Mouse (Mus musculus) liver, postnatal 0 days (tissue): ENCODE measurements at regions not wholly inside any gene's neighbourhood (a gene's known extent, or its start where the extent isn't known, plus 50 kb on each side); places are given as distances from the start of the nearest gene placed in this dataset.

Experiments used
- ATAC-seq: fragments of 200-750 bp; cut with Nextera tagmentation; 2 replicates; pipeline ENCODE4 v1.8.0; 2017; ENCODE audit warnings: mild to moderate bottlenecking, moderate library complexity
- DNase-seq: peaks from one replicate; pipeline ENCODE4 v3.0.0-alpha.2; 2016
- H3K27ac ChIP-seq: fragments of 300-500 bp; sonication (generic); 2 replicates; pipeline ENCODE4 v1.5.1; 2014; ENCODE audit warnings: antibody characterized with exemption, moderate library complexity, mild to moderate bottlenecking, low read depth
- H3K27me3 ChIP-seq: fragments of 300-500 bp; sonication (generic); 2 replicates; pipeline ENCODE4 v1.6.1; 2014; ENCODE audit warnings: low read length, control low read depth, mixed read lengths; ENCODE audit not compliant: insufficient read depth
- H3K36me3 ChIP-seq: fragments of 300-500 bp; sonication (generic); replicated peaks from 2 replicates; pipeline ENCODE4 v1.6.1; 2014; ENCODE audit warnings: mild to moderate bottlenecking, control low read depth, low read length, moderate library complexity, mixed read lengths; ENCODE audit not compliant: insufficient read depth
- H3K4me1 ChIP-seq: fragments of 300-500 bp; sonication (generic); 2 replicates; pipeline ENCODE4 v1.6.1; 2014; ENCODE audit warnings: antibody characterized with exemption, mild to moderate bottlenecking, control low read depth; ENCODE audit not compliant: insufficient read depth
- H3K4me2 ChIP-seq: fragments of 300-500 bp; sonication (generic); 2 replicates; pipeline ENCODE4 v1.6.1; 2014; ENCODE audit warnings: low read depth, mild to moderate bottlenecking, low read length, moderate library complexity, mixed read lengths
- H3K4me3 ChIP-seq: fragments of 300-500 bp; sonication (generic); 2 replicates; pipeline ENCODE4 v1.5.1; 2014; ENCODE audit warnings: low read depth, low read length
- H3K9ac ChIP-seq: fragments of 300-500 bp; sonication (generic); replicated peaks from 2 replicates; pipeline ENCODE4 v1.6.1; 2014; ENCODE audit warnings: mild to moderate bottlenecking, moderate library complexity
- H3K9me3 ChIP-seq: fragments of 300-500 bp; sonication (generic); 2 replicates; pipeline ENCODE4 v1.6.1; 2016; ENCODE audit warnings: mild to moderate bottlenecking, control low read depth, low read length, mixed read lengths
- CTCF ChIP-seq: sonication (generic); IDR thresholded peaks from 2 replicates; pipeline ENCODE4 v1.5.1; 2016; ENCODE audit warnings: antibody characterized with exemption, low read depth
- EP300 ChIP-seq: IDR thresholded peaks from 2 replicates; pipeline ENCODE4 v1.6.1; 2016; ENCODE audit warnings: antibody characterized with exemption, low read depth, mild to moderate bottlenecking
- WGBS: fragments of 180-500 bp; shearing (Covaris S2); extraction: QIAGEN DNeasy Blood & Tissue Kit; methylation state at CpG from one replicate; pipeline ENCODE4 v1.1.7; 2014; ENCODE audit not compliant: insufficient replicate concordance; 5-methylcytosine and 5-hydroxymethylcytosine counted together

- H3K9me3 ChIP-seq = no peaks in the 10 kb centered on the region
- H3K27me3 ChIP-seq = no peaks in the 10 kb centered on the region
- 57% methylated on average over 12 of the region's 12 CpGs for WGBS
- no peak overlapping the region for H3K9ac ChIP-seq
- DNase-seq (no peak), ATAC-seq (no peak)
- H3K4me1 ChIP-seq = no peaks in the 10 kb centered on the region
- no peak overlapping the region for H3K27ac ChIP-seq
- TF ChIP-seq EP300 (no peak), CTCF (no peak)
- no peak overlapping the region for H3K4me3 ChIP-seq
- no peaks in the 10 kb centered on the region for H3K36me3 ChIP-seq
- H3K4me2 ChIP-seq = no peak overlapping the region
Observed at GRCm38 (mm10) chr17:79451141-79451860, 96.4 kb upstream of the Cdc42ep3 start.

- H3K9ac ChIP-seq = no peak overlapping the region
- DNase-seq = no peak
- ATAC-seq = no peak
- no peaks in the 10 kb centered on the region for H3K36me3 ChIP-seq
- 89% methylated on average over 1 of the region's 1 CpGs for WGBS
- no peak for TF ChIP-seq CTCF
- no peak for TF ChIP-seq EP300
- H3K27ac ChIP-seq = no peak overlapping the region
- no peaks in the 10 kb centered on the region for H3K4me1 ChIP-seq
- no peak overlapping the region for H3K4me2 ChIP-seq
- H3K9me3 ChIP-seq = no peaks in the 10 kb centered on the region
- no peaks in the 10 kb centered on the region for H3K27me3 ChIP-seq
- no peak overlapping the region for H3K4me3 ChIP-seq
Observed at GRCm38 (mm10) chr17:79453825-79454224, 98.9 kb upstream of the Cdc42ep3 start.

- no peaks in the 10 kb centered on the region for H3K27me3 ChIP-seq
- no peaks in the 10 kb centered on the region for H3K36me3 ChIP-seq
- ATAC-seq (no peak), DNase-seq (no peak)
- H3K9ac ChIP-seq = no peak overlapping the region
- no peak overlapping the region for H3K4me2 ChIP-seq
- WGBS = 55% methylated on average over 5 of the region's 5 CpGs
- no peak overlapping the region for H3K4me3 ChIP-seq
- no peaks in the 10 kb centered on the region for H3K9me3 ChIP-seq
- no peak for TF ChIP-seq EP300
- TF ChIP-seq CTCF = no peak
- H3K27ac ChIP-seq = no peak overlapping the region
- H3K4me1 ChIP-seq = no peaks in the 10 kb centered on the region
Observed at GRCm38 (mm10) chr17:79454526-79454925, 99.6 kb upstream of the Cdc42ep3 start.

GRCm38 (mm10) chr17:79455229-79455628 lies 100.3 kb upstream of the Cdc42ep3 start:
- no peaks in the 10 kb centered on the region for H3K36me3 ChIP-seq
- H3K9ac ChIP-seq = no peak overlapping the region
- no peaks in the 10 kb centered on the region for H3K9me3 ChIP-seq
- 63% methylated on average over 7 of the region's 7 CpGs for WGBS
- TF ChIP-seq EP300 = no peak
- no peak for TF ChIP-seq CTCF
- ATAC-seq (no peak), DNase-seq (no peak)
- H3K4me1 ChIP-seq = no peaks in the 10 kb centered on the region
- H3K4me2 ChIP-seq = no peak overlapping the region
- no peaks in the 10 kb centered on the region for H3K27me3 ChIP-seq
- no peak overlapping the region for H3K4me3 ChIP-seq
- no peak overlapping the region for H3K27ac ChIP-seq

- DNase-seq = no peak
- no peak for TF ChIP-seq CTCF
- no peak for TF ChIP-seq EP300
- 45% methylated on average over 5 of the region's 5 CpGs for WGBS
Observed at GRCm38 (mm10) chr17:79457636-79458035, 102.7 kb upstream of the Cdc42ep3 start.

GRCm38 (mm10) chr17:79461681-79462091 lies 106.8 kb upstream of the Cdc42ep3 start:
- Histone ChIP-seq H3K36me3 (no peaks in the 10 kb centered on the region), H3K4me1 (no peaks in the 10 kb centered on the region), H3K9ac (no peak overlapping the region), H3K4me3 (no peak overlapping the region), H3K27me3 (no peaks in the 10 kb centered on the region), H3K4me2 (no peak overlapping the region), H3K27ac (no peak overlapping the region), H3K9me3 (no peaks in the 10 kb centered on the region)
- 56% methylated on average over 3 of the region's 3 CpGs for WGBS
- TF ChIP-seq EP300 (no peak), CTCF (no peak)
- DNase-seq (no peak), ATAC-seq (no peak)

More at GRCm38 (mm10) chr17:79457636-79458035, 102.7 kb upstream of the Cdc42ep3 start:
- no peaks in the 10 kb centered on the region for H3K36me3 ChIP-seq
- no peak overlapping the region for H3K4me2 ChIP-seq
- ATAC-seq = no peak
- H3K27ac ChIP-seq = no peak overlapping the region
- no peak overlapping the region for H3K4me3 ChIP-seq
- no peaks in the 10 kb centered on the region for H3K4me1 ChIP-seq
- no peaks in the 10 kb centered on the region for H3K9me3 ChIP-seq
- no peaks in the 10 kb centered on the region for H3K27me3 ChIP-seq
- no peak overlapping the region for H3K9ac ChIP-seq

GRCm38 (mm10) chr17:79463074-79463694 lies 108.3 kb upstream of the Cdc42ep3 start:
- 68% methylated on average over 10 of the region's 10 CpGs for WGBS
- no peaks in the 10 kb centered on the region for H3K9me3 ChIP-seq
- H3K9ac ChIP-seq = no peak overlapping the region

More at GRCm38 (mm10) chr17:79463074-79463694, 108.3 kb upstream of the Cdc42ep3 start:
- TF ChIP-seq CTCF = no peak
- no peak for TF ChIP-seq EP300
- Histone ChIP-seq H3K27ac (no peak overlapping the region), H3K4me3 (no peak overlapping the region), H3K4me1 (no peaks in the 10 kb centered on the region), H3K36me3 (no peaks in the 10 kb centered on the region), H3K27me3 (no peaks in the 10 kb centered on the region), H3K4me2 (no peak overlapping the region)
- DNase-seq (no peak), ATAC-seq (no peak)
